Mouse (Mus musculus) ES-Bruce4 (cell line): ENCODE results near the gene Acod1.

Source experiments
- CTCF ChIP-seq: IDR thresholded peaks from one replicate; pipeline ENCODE4 v1.8.1; 2011; ENCODE audit warnings: low read depth, low read length
- POLR2A ChIP-seq: IDR thresholded peaks from one replicate; pipeline ENCODE4 v1.8.1; 2011; ENCODE audit warnings: low read length; ENCODE audit not compliant: insufficient read depth

- TF ChIP-seq POLR2A (no peak), CTCF (no peak)
These were observed 13.4 kb upstream of the Acod1 start for GRCm38 (mm10) chr14:103033271-103033823.
